Mouse (Mus musculus): Measurements from ENCODE around the gene Pard3.

DNA sequence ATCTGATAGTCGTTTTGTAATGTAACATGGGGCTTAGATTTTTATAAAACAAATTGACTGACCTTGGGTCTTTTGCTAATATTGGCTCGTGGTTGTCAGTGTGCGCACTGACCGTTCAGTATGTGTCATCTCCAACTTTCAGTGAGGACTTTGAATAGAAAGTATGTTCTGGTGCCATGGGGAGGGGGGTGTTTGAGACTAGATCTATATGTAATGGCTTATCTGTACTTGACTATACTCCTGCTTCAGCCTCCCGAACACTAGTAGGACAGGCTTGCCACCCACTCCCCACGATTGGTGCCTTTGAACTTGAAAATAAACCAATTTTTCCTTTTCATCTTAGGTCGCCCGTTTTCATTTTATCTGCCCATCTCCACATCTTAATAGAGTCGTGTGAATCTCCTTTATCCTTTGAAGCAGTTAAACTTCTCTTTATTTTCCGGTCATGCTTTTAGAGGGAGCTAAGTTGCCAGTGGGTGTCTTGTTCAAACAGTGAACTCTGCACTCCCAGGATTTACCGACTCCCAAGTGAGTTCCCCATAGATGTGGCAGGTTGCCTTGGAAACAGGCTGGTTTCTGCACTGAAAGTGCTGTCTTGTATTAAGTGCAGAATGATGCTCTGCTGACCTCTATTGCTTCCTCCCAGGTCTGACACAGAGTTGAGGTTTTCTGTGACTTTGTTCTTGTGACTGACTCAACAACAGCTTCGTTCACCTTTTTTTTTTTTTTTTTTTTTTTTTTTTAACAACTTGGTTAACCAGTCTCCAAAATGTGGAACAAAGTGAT is 204.7 kb downstream of the Pard3 start:
- TF ChIP-seq CTCF (IDR thresholded peaks at IDR 0.05; ENCODE audit: insufficient read depth, low read depth, low read length) = no peak
- no peak for TF ChIP-seq POLR2A (IDR thresholded peaks at IDR 0.05; ENCODE audit: insufficient read depth, low read depth, low read length)
